In the genomic region with DNA sequence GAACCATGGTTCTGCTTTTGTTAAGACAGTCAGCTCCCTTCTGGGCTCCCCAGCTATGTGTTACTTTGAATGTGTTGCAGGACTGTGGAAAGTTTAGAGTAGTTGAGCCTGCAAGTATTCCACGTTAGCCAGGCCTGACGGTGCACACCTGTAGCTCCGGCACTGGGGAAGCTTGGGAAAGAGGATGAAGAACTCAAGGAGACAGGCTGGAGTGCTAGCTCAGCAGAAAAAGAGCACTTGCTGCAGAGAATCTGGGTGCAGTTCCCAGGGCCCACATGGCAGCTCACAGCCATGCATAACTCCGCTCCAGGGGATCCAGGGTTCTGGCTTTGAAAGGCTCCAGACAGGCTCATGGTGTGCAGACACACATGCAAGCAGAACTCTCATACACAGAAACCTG, we compare ENCODE assay signal across 14 mouse cellular contexts.
"Had no signal": no experiment of that assay in that cellular context is flagged by ENCODE, and none has a peak within 500 bp of the region (broad histone marks: within the 10 kb centered on the region; RNA-seq: fewer than 3 reads in every experiment).

No protein-coding gene starts in this region.

- H3K27me3 ChIP-seq: limb, embryonic 13.5 days; liver, embryonic 12.5 days; stomach, embryonic 15.5 days had no signal

- ATAC-seq: intestine, embryonic 16.5 days; liver, embryonic 12.5 days; midbrain, embryonic 16.5 days had no signal

- DNase-seq: layer of hippocampus, adult 9-11 months; layer of hippocampus, postnatal 36 days; lung, embryonic 14.5 days; lung, postnatal 10 days; lung, postnatal 4 days; right cerebral cortex, postnatal 14 days; thymus, adult 2 months; thymus, postnatal 25 days had no signal

- H3K9me3 ChIP-seq: limb, embryonic 13.5 days; liver, embryonic 12.5 days; midbrain, embryonic 10.5 days; stomach, embryonic 15.5 days had no signal

- H3K27ac ChIP-seq: limb, embryonic 13.5 days; liver, embryonic 12.5 days; midbrain, embryonic 10.5 days; stomach, embryonic 15.5 days had no signal

- H3K4me2 ChIP-seq: limb, embryonic 13.5 days; liver, embryonic 12.5 days; lung, embryonic 14.5 days; stomach, embryonic 15.5 days had no signal

- H3K9ac ChIP-seq: limb, embryonic 13.5 days; liver, embryonic 12.5 days; lung, embryonic 14.5 days; stomach, embryonic 15.5 days had no signal

- H3K4me3 ChIP-seq: limb, embryonic 13.5 days; liver, embryonic 12.5 days; midbrain, embryonic 10.5 days; stomach, embryonic 15.5 days had no signal

- H3K4me1 ChIP-seq: limb, embryonic 13.5 days; liver, embryonic 12.5 days; midbrain, embryonic 10.5 days; stomach, embryonic 15.5 days had no signal
